Mouse (Mus musculus) brain, embryonic 14.5 days (tissue): ENCODE data around the gene Ccdc38.

ENCODE experiments used
- CTCF ChIP-seq: fragments of 200-500 bp; IDR thresholded peaks from 2 replicates; pipeline ENCODE4 v1.5.1; 2012; ENCODE audit warnings: inconsistent platforms, mild to moderate bottlenecking, moderate library complexity, borderline replicate concordance; ENCODE audit not compliant: insufficient read depth, insufficient read length; ENCODE audit errors: extremely low read depth
- POLR2A ChIP-seq: fragments of 200-500 bp; IDR thresholded peaks from 2 replicates; pipeline ENCODE4 v1.6.1; 2012; ENCODE audit warnings: mild to moderate bottlenecking, inconsistent platforms, borderline replicate concordance; ENCODE audit not compliant: poor library complexity, insufficient read depth, insufficient read length, severe bottlenecking; ENCODE audit errors: extremely low read depth

DNA sequence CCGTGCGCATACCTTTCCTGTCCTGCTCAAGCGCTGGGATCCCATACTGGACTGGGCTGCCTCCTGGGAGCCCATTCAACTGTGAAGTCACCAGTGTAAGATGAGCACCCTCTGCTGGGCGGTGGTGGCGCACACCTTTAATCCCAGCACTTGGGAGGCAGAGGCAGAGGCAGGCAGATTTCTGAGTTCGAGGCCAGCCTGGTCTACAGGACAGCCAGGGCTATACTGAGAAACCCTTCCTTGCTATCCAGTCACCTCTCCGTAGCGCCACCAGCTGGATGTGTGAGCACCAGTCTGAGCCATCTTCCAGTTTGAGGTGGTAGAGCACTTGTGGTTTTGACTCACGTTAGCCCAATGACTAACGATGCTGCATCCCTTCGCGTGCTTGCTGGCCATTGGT is 52.0 kb downstream of the Ccdc38 start:
- TF ChIP-seq POLR2A = no peak
- TF ChIP-seq CTCF = no peak
